Mouse (Mus musculus): ENCODE results near the gene 2700081O15Rik. TPM values are rescaled to one million over a fixed set of nuclear protein-coding genes. Genes with fewer than 3 reads are reported as not detected.

The 2700081O15Rik gene
- polyA plus RNA-seq, 1 experiment from 2014 or later: 9.5 TPM

DNA sequence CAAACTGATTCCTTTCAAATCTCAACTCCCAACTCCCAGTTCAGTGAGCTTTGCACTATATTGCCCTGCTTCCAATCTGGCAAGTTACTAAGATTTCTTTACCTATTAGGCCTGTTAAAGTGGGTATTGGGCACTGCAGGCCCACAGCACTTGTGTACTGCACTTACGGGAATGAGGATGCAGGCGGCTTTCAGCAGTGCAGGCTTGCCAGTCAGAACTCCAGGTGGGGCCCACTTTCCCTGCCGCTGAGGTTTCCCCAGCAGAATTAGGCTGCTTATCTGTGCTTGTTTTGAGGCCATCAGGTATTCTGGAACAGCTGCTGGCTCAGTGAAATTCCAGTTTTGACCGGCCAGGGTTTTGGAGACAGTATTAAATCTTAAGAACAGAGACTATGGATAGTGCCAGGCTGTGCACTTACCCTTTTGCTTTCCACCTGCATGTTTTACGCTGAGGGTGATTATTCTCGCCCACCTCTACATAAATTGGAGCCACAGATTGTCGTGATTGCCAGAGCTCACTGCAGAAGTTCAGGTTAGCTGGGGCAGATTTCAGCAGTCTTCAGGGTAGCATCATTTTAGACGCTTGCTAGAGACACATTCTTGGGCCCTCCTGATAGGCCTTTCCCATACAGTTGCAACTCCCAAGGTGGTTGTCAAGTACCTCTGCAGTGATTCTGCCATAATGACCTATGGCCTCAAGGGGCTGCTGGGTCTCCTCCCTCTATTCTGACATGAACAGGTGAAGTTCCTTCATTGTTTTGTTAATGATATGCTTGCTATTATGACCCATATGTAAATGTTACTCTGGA lies 7.4 kb downstream of the 2700081O15Rik start:
- peaks cover 37% of the 10 kb centered on the region for H3K4me1 ChIP-seq (ENCODE audit: insufficient read depth)
- ATAC-seq (ENCODE audit: insufficient read depth): no peak
- H3K4me3 ChIP-seq (ENCODE audit: low read depth, low read length): no peak overlapping the region
- WGBS: 68% methylated on average over 8 of the region's 8 CpGs
- H3K9me3 ChIP-seq (ENCODE audit: low read depth, low read length): no peaks in the 10 kb centered on the region
- H3K4me2 ChIP-seq: no peak overlapping the region
- H3K27ac ChIP-seq (ENCODE audit: low read depth): no peak overlapping the region
- no peak for TF ChIP-seq CTCF (IDR thresholded peaks at IDR 0.05; ENCODE audit: low read depth)
- H3K27me3 ChIP-seq (ENCODE audit: insufficient read depth, low read length): no peaks in the 10 kb centered on the region
- peaks cover 93% of the 10 kb centered on the region for H3K36me3 ChIP-seq (ENCODE audit: insufficient read depth)
- H3K9ac ChIP-seq: no peak overlapping the region
- no peak for DNase-seq

DNA sequence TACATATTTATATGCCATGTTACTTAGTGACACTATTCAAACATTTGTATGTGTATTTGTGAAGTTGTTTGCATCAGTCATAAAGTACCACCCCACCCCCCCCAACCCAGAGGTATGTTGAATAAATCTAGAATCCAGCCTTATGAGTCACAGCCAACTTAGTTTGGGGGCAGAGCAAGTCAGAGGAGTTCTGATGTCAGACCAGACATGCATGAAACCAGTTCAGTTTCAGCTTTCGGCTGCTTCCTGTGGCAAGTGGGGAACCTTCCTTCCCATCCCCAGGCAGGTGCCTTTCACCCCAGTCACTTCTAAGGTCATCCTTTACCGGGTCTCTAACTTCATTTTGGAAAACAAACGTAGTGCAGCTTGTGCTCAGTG lies 8.0 kb downstream of the 2700081O15Rik start:
- no peak for TF ChIP-seq CTCF (IDR thresholded peaks at IDR 0.05; ENCODE audit: low read depth)
- Histone ChIP-seq H3K27ac (ENCODE audit: low read depth) (no peak overlapping the region), H3K36me3 (ENCODE audit: insufficient read depth) (peaks cover 91% of the 10 kb centered on the region), H3K4me2 (no peak overlapping the region), H3K4me3 (ENCODE audit: low read depth, low read length) (no peak overlapping the region), H3K27me3 (ENCODE audit: insufficient read depth, low read length) (no peaks in the 10 kb centered on the region), H3K9me3 (ENCODE audit: low read depth, low read length) (no peaks in the 10 kb centered on the region), H3K4me1 (ENCODE audit: insufficient read depth) (peaks cover 34% of the 10 kb centered on the region), H3K9ac (no peak overlapping the region)
- ATAC-seq (ENCODE audit: insufficient read depth) (no peak), DNase-seq (no peak)
- WGBS: 45% methylated on average over 3 of the region's 3 CpGs

DNA sequence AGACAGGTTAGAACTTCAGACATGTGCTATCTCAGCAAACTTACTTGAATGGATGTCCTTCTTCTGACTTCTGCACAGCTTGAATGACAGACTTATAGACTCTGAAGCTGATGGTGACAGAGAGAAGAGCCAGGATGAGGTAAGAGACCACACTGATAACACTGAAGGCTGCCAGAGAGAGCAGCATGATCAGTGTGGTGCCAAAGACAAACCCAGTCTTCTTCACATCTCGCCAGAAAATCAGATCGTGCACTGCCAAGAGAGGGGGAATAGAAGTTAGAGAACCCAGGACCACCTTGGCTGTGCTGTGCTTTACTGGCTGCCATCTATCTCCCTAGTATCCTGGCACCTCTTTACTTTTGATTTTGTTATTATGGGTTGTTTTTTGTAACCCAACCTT lies 17.5 kb downstream of the 2700081O15Rik start:
- H3K9me3 ChIP-seq (ENCODE audit: low read depth, low read length): no peaks in the 10 kb centered on the region
- H3K9ac ChIP-seq: no peak overlapping the region
- H3K27ac ChIP-seq (ENCODE audit: low read depth): no peak overlapping the region
- H3K4me3 ChIP-seq (ENCODE audit: low read depth, low read length): no peak overlapping the region
- no peaks in the 10 kb centered on the region for H3K27me3 ChIP-seq (ENCODE audit: insufficient read depth, low read length)
- TF ChIP-seq CTCF (IDR thresholded peaks at IDR 0.05; ENCODE audit: low read depth): no peak
- ATAC-seq (ENCODE audit: insufficient read depth): no peak
- H3K4me2 ChIP-seq: no peak overlapping the region
- H3K36me3 ChIP-seq (ENCODE audit: insufficient read depth): peaks cover 49% of the 10 kb centered on the region
- WGBS: 74% methylated on average over 2 of the region's 2 CpGs
- no peak for DNase-seq
- no peaks in the 10 kb centered on the region for H3K4me1 ChIP-seq (ENCODE audit: insufficient read depth)

DNA sequence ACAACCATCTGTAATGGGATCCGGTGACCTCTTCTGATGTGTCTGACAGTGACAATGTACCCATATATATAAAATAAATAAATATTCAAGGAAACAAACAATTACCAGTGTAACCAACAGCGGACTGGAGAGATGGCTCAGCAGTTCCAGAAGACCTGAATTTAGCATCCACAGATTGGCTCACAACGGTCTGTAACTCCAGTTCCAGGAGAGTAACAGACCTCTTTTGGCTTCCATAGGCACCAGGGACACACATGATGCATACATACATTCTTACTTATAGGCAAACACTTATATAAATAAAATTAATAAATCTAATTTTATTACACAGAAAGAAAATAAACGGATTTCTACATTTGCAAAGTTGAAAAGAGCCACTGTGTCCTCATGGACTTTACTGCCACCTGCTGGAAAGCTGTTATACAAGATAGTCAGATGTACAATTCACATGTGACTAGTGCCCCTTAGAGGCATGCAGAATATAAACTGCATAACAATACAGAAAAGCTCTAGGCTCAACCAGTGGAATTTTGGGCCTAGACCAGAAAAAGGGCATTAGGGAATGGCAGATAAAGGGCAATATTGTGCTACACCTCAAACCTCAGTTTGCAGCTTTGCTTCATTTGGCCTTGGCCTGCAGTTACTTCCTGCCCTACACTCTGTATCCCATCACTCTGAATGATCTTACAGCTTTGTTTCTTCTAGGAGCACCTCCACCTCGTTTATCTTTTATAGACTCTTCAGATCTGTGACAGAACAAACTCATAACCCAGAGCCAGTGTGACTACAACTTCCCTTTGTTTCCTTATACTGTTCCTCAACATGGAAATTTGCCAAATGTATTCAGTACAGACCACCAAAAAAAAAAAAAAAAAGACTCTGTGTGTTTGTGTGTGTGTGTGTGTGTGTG lies 18.9 kb downstream of the 2700081O15Rik start:
- Histone ChIP-seq H3K9ac (no peak overlapping the region), H3K9me3 (ENCODE audit: low read depth, low read length) (no peaks in the 10 kb centered on the region), H3K4me1 (ENCODE audit: insufficient read depth) (no peaks in the 10 kb centered on the region), H3K4me3 (ENCODE audit: low read depth, low read length) (no peak overlapping the region), H3K36me3 (ENCODE audit: insufficient read depth) (peaks cover 36% of the 10 kb centered on the region), H3K27ac (ENCODE audit: low read depth) (peak overlapping the region; percentile 43; the same call in 1 of the 2 replicates), H3K4me2 (no peak overlapping the region), H3K27me3 (ENCODE audit: insufficient read depth, low read length) (no peaks in the 10 kb centered on the region)
- DNase-seq (peak; percentile 94), ATAC-seq (ENCODE audit: insufficient read depth) (peak; percentile 80)
- 63% methylated on average over 5 of the region's 5 CpGs for WGBS
- peak; percentile 82 for TF ChIP-seq CTCF (IDR thresholded peaks at IDR 0.05; ENCODE audit: low read depth)

DNA sequence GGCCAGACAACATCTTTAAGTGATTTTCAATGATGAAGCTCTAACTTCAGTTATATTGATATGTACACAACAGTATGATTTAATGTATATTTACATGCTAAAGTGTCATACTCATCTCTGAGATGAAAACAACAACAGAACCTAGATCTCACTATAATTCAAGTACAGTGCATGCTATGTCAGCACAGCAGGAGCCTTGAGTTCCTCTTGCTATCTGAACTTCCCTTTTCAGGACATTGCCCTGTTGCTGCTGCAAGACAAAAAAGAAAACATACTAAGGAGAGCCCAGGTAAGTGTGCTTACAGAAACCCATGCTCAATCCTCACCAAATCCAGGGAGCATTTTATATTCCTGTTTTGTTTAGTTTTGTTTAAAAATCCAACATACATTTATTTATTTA lies 20.9 kb downstream of the 2700081O15Rik start:
- Histone ChIP-seq H3K9me3 (ENCODE audit: low read depth, low read length) (no peaks in the 10 kb centered on the region), H3K9ac (no peak overlapping the region), H3K4me2 (no peak overlapping the region), H3K4me3 (ENCODE audit: low read depth, low read length) (no peak overlapping the region), H3K27ac (ENCODE audit: low read depth) (no peak overlapping the region), H3K36me3 (ENCODE audit: insufficient read depth) (peaks cover 16% of the 10 kb centered on the region), H3K27me3 (ENCODE audit: insufficient read depth, low read length) (no peaks in the 10 kb centered on the region), H3K4me1 (ENCODE audit: insufficient read depth) (no peaks in the 10 kb centered on the region)
- ATAC-seq (ENCODE audit: insufficient read depth) (no peak), DNase-seq (no peak)
- TF ChIP-seq CTCF (IDR thresholded peaks at IDR 0.05; ENCODE audit: low read depth): no peak

DNA sequence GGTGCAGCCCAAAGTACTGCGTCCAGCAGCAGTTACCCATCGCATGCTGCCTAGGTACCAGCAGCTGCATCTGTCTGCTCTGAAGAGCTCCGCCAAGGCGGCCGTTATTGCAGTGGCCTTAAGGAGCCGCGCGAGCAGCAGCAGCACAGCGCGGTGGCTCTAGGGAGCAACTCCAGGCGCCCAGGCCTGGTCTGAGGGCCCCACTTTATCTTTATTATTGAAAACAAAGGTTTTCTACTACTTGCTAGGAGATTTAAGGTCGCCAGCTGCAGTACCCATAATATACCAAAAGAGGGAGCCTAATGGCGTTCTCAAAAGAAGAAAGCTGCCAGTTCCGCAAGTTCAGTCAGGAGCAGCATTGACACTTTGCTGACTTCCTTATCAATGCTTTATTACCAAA lies 24.1 kb downstream of the 2700081O15Rik start:
- Histone ChIP-seq H3K27ac (ENCODE audit: low read depth) (no peak overlapping the region), H3K27me3 (ENCODE audit: insufficient read depth, low read length) (no peaks in the 10 kb centered on the region), H3K9me3 (ENCODE audit: low read depth, low read length) (no peaks in the 10 kb centered on the region), H3K4me3 (ENCODE audit: low read depth, low read length) (no peak overlapping the region), H3K4me1 (ENCODE audit: insufficient read depth) (no peaks in the 10 kb centered on the region), H3K9ac (no peak overlapping the region), H3K4me2 (no peak overlapping the region), H3K36me3 (ENCODE audit: insufficient read depth) (0 out of 2 replicates have a peak, but pooled peaks cover 7% of the 10 kb centered on the region)
- ATAC-seq (ENCODE audit: insufficient read depth): peak; percentile 63; the same call in 1 of the 2 replicates
- TF ChIP-seq CTCF (IDR thresholded peaks at IDR 0.05; ENCODE audit: low read depth): peak; percentile 70
- WGBS: 47% methylated on average over 14 of the region's 14 CpGs
- peak; percentile 92 for DNase-seq

DNA sequence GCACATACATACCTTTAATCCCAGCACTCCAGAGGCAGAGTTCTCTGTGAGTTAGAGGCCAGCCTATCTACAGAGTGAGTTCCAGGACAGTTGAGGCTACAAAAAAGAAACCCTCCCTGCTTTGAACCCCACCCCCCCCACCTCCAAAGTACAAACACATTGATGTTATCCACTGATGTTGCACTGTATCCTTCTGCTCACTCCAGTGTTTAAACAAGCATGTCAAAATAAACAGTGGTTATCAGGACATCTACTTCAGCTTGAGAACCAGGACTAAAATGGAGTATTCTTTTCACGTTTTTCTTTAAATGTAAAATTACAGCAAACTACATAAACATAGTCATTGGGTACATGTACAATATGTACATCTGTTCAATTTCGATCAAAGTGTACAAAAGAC lies 27.7 kb downstream of the 2700081O15Rik start:
- no peak for ATAC-seq (ENCODE audit: insufficient read depth)
- Histone ChIP-seq H3K9me3 (ENCODE audit: low read depth, low read length) (no peaks in the 10 kb centered on the region), H3K27me3 (ENCODE audit: insufficient read depth, low read length) (no peaks in the 10 kb centered on the region), H3K4me1 (ENCODE audit: insufficient read depth) (no peaks in the 10 kb centered on the region), H3K36me3 (ENCODE audit: insufficient read depth) (0 out of 2 replicates have a peak, but pooled peaks cover 7% of the 10 kb centered on the region), H3K4me3 (ENCODE audit: low read depth, low read length) (no peak overlapping the region), H3K9ac (no peak overlapping the region), H3K27ac (ENCODE audit: low read depth) (no peak overlapping the region), H3K4me2 (no peak overlapping the region)
- 57% methylated on average over 2 of the region's 2 CpGs for WGBS
- DNase-seq: no peak
- TF ChIP-seq CTCF (IDR thresholded peaks at IDR 0.05; ENCODE audit: low read depth): no peak
